Mouse (Mus musculus): Measurements from ENCODE around the gene Tmem54.

The Tmem54 gene

DNA sequence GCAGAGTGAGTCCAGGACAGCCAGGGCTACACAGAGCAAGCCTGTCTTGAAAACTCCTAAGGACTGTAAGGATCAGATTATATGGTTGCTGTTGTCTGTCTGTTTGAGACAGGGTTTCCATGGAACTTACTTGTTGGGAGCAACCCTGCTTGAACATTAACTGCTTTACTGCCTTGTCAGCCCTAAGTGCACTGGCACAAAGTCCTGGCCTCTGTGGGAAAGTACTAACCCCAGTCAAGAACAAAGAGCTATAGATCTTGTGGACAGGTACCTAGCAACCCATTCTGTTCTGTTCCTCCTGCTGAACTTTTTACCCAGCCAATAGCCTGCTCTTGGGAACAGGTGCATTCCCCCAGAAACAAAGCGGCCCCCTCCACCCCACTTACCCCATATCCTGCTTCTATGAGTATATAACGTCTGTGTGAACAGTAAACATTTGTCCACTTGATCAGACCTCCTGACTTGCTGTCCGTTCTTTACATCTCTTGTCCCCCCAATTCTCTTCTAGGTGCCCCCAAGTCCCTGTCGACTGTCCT, 46.0 kb downstream of the Tmem54 start:
- DNase-seq (ENCODE audit: low read depth), result no peak

DNA sequence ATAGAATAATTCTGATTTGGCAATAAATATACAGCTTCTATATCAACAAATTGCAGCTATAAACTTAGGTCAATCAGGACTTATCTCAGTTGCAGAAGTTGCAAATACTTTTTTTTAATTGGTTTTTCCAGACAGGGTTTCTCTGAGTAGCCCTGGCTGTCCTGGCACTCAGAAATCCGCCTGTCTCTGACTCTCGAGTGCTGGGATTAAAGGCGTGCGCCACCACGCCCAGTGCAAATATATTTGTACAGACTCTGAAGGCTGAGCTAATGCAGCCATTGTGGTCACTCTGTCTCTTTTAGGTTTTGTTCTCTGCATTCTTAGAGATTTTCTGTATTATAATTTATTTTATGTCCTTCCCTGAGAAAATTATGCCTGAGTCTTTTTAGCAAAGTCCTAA, 52.2 kb downstream of the Tmem54 start:
- DNase-seq (ENCODE audit: low read depth), result no peak

DNA sequence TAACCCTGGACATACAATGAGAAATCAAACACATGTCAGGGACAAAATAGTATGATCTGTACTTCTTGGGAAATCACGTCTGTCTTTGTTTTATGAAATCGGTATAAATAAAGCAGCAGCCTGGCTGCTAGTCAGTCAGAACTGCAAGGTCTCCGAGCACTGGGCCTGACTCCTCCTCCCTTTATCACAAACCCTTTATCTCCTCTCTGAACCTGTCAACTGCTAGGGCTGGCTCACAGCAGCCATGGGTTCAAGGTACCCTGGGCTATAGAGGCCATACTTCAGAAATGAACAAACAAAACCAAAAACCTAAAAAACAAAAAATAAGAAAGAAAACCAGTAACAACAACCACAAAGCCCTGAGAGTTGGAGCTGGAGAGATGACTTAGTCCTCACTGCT, 53.2 kb downstream of the Tmem54 start:
- DNase-seq (ENCODE audit: low read depth), result no peak

DNA sequence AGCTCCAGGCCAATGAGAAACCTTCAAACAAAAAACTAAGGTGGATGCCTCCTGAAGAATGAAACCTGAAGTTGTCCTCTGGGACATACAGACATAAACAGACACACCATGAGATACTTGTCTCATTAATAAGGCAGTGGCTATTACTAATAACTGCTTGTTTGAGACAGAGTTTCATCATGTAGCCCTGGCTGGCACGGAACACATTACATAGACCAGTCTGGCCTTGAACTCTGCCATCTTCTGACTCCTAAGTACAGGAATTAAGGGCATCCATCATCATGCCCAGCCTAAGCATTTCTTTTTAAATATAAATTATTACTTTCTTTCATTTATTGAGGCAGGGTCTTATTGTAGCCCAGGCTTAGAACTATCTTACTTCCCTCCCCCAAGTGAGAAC, 55.7 kb downstream of the Tmem54 start:
- DNase-seq (ENCODE audit: low read depth), result no peak

All from induced T-regulatory cell, adult 2 months (primary cell).